Mouse (Mus musculus): ENCODE results near the gene Uhrf1. TPM values are rescaled to one million over a fixed set of nuclear protein-coding genes. Genes with fewer than 3 reads are reported as not detected.
"Not testable (repeated sequence)": the region's sequence is repeated elsewhere in the genome, so short reads cannot be mapped to it uniquely, and the experiment has no call there.

Gene Uhrf1
- polyA plus RNA-seq (2015; fragmentation: Nextera tagmentation; extraction: Ambion mirVana): 110 and 113 TPM in 2 replicates

- Histone ChIP-seq H3K4me1 (peaks cover 52% of the 10 kb centered on the region), H3K4me3 (replicated peaks) (peak within 1 kb of the TSS; percentile 77), H3K9me3 (replicated peaks) (no peaks in the 10 kb centered on the region), H3K27ac (replicated peaks) (peak within 1 kb of the TSS; percentile 89), H3K4me2 (replicated peaks) (peak within 1 kb of the TSS; percentile 100), H3K9ac (peak within 1 kb of the TSS; percentile 64), H3K27me3 (no peaks in the 10 kb centered on the region), H3K36me3 (0 out of 2 replicates have a peak, but pooled peaks cover 5% of the 10 kb centered on the region)
- peak; percentile 79 for ATAC-seq (ENCODE audit: insufficient number of reproducible peaks, low FRiP score, low TSS enrichment, low read depth)
- WGBS: under 1% methylated on average over 43 of the region's 43 CpGs
Observed at GRCm38 (mm10) chr17:56303160-56303846, at the start of gene Uhrf1. Uhrf1 (plus strand) TSS chr17:56303321.

GRCm38 (mm10) chr17:56254695-56255094, 48.4 kb upstream of the Uhrf1 start:
- no peaks in the 10 kb centered on the region for H3K9me3 ChIP-seq (replicated peaks)
- no peaks in the 10 kb centered on the region for H3K27me3 ChIP-seq
- no peak overlapping the region for H3K4me2 ChIP-seq (replicated peaks)
- no peak overlapping the region; the same call in 1 of the 2 replicates for H3K9ac ChIP-seq
- peaks cover 18% of the 10 kb centered on the region for H3K36me3 ChIP-seq
- H3K4me1 ChIP-seq: peaks cover 39% of the 10 kb centered on the region
- no peak for ATAC-seq (ENCODE audit: insufficient number of reproducible peaks, low FRiP score, low TSS enrichment, low read depth)
- H3K27ac ChIP-seq (replicated peaks): no peak overlapping the region
- H3K4me3 ChIP-seq (replicated peaks): no peak overlapping the region
- WGBS: 79% methylated on average over 4 of the region's 4 CpGs

- no peak overlapping the region for H3K9ac ChIP-seq
- peak overlapping the region; percentile 69 for H3K4me3 ChIP-seq (replicated peaks)
- peak overlapping the region; percentile 65 for H3K4me2 ChIP-seq (replicated peaks)
- peaks cover 47% of the 10 kb centered on the region for H3K4me1 ChIP-seq
- peaks cover 25% of the 10 kb centered on the region for H3K36me3 ChIP-seq
- 17% methylated on average over 9 of the region's 9 CpGs for WGBS
- no peaks in the 10 kb centered on the region for H3K9me3 ChIP-seq (replicated peaks)
- no peaks in the 10 kb centered on the region for H3K27me3 ChIP-seq
- no peak for ATAC-seq (ENCODE audit: insufficient number of reproducible peaks, low FRiP score, low TSS enrichment, low read depth)
- H3K27ac ChIP-seq (replicated peaks): peak overlapping the region; percentile 77
Observed at GRCm38 (mm10) chr17:56255429-56255828, 47.7 kb upstream of the Uhrf1 start.

- Histone ChIP-seq H3K9ac (peak overlapping the region; percentile 24), H3K4me2 (replicated peaks) (peak overlapping the region; percentile 65), H3K27me3 (no peaks in the 10 kb centered on the region), H3K4me1 (peaks cover 51% of the 10 kb centered on the region), H3K36me3 (peaks cover 29% of the 10 kb centered on the region), H3K4me3 (replicated peaks) (peak overlapping the region; percentile 69), H3K9me3 (replicated peaks) (no peaks in the 10 kb centered on the region), H3K27ac (replicated peaks) (peak overlapping the region; percentile 95)
- under 1% methylated on average over 32 of the region's 32 CpGs for WGBS
- ATAC-seq (ENCODE audit: insufficient number of reproducible peaks, low FRiP score, low TSS enrichment, low read depth): peak; percentile 92
Observed at GRCm38 (mm10) chr17:56255863-56256238, 47.3 kb upstream of the Uhrf1 start.

- H3K36me3 ChIP-seq: peaks cover 34% of the 10 kb centered on the region
- peak within 1 kb of the TSS; percentile 69 for H3K4me3 ChIP-seq (replicated peaks)
- peak within 1 kb of the TSS; percentile 95 for H3K27ac ChIP-seq (replicated peaks)
- under 1% methylated on average over 28 of the region's 28 CpGs for WGBS
- H3K27me3 ChIP-seq: no peaks in the 10 kb centered on the region
- peaks cover 53% of the 10 kb centered on the region for H3K4me1 ChIP-seq
- H3K4me2 ChIP-seq (replicated peaks): peak within 1 kb of the TSS; percentile 97
- H3K9me3 ChIP-seq (replicated peaks): no peaks in the 10 kb centered on the region
- H3K9ac ChIP-seq: peak within 1 kb of the TSS; percentile 50
- ATAC-seq (ENCODE audit: insufficient number of reproducible peaks, low FRiP score, low TSS enrichment, low read depth): peak; percentile 90
Observed at GRCm38 (mm10) chr17:56256239-56256881, 46.8 kb upstream of the Uhrf1 start, which contains the start of gene Fem1a. Fem1a (plus strand) TSS chr17:56256810.

- 8% methylated on average over 58 of the region's 58 CpGs for WGBS
- Histone ChIP-seq H3K9ac (peak overlapping the region; percentile 50), H3K36me3 (peaks cover 42% of the 10 kb centered on the region), H3K4me3 (replicated peaks) (peak overlapping the region; percentile 69), H3K27ac (replicated peaks) (0 out of 2 replicates have a peak overlapping the region, but pooled peaks have one; percentile 58), H3K27me3 (no peaks in the 10 kb centered on the region), H3K4me1 (peaks cover 61% of the 10 kb centered on the region), H3K4me2 (replicated peaks) (peak overlapping the region; percentile 97), H3K9me3 (replicated peaks) (no peaks in the 10 kb centered on the region)
- ATAC-seq (ENCODE audit: insufficient number of reproducible peaks, low FRiP score, low TSS enrichment, low read depth): no peak
Observed at GRCm38 (mm10) chr17:56257181-56257894, 45.8 kb upstream of the Uhrf1 start.

- H3K36me3 ChIP-seq: peaks cover 49% of the 10 kb centered on the region
- H3K4me2 ChIP-seq (replicated peaks): peak overlapping the region; percentile 97
- not testable (repeated sequence) for ATAC-seq (ENCODE audit: insufficient number of reproducible peaks, low FRiP score, low TSS enrichment, low read depth); H3K9ac ChIP-seq; H3K27me3 ChIP-seq; H3K27ac ChIP-seq (replicated peaks); H3K9me3 ChIP-seq (replicated peaks)
- H3K4me3 ChIP-seq (replicated peaks): peak overlapping the region; percentile 69; the same call in 1 of the 2 replicates
- peaks cover 66% of the 10 kb centered on the region for H3K4me1 ChIP-seq
- WGBS: 92% methylated on average over 19 of the region's 19 CpGs
Observed at GRCm38 (mm10) chr17:56258269-56258668, 44.9 kb upstream of the Uhrf1 start.

- ATAC-seq (ENCODE audit: insufficient number of reproducible peaks, low FRiP score, low TSS enrichment, low read depth); H3K9ac ChIP-seq; H3K27ac ChIP-seq (replicated peaks); H3K27me3 ChIP-seq; H3K9me3 ChIP-seq (replicated peaks): not testable (repeated sequence)
- Histone ChIP-seq H3K4me1 (peaks cover 66% of the 10 kb centered on the region), H3K4me2 (replicated peaks) (peak overlapping the region; percentile 97), H3K4me3 (replicated peaks) (0 out of 2 replicates have a peak overlapping the region, but pooled peaks have one; percentile 3), H3K36me3 (peaks cover 50% of the 10 kb centered on the region)
- 83% methylated on average over 2 of the region's 2 CpGs for WGBS
Observed at GRCm38 (mm10) chr17:56258812-56259211, 44.3 kb upstream of the Uhrf1 start.

GRCm38 (mm10) chr17:56259301-56260037, 43.7 kb upstream of the Uhrf1 start:
- 0 out of 2 replicates have a peak overlapping the region, but pooled peaks have one; percentile 11 for H3K27ac ChIP-seq (replicated peaks)
- no peak for ATAC-seq (ENCODE audit: insufficient number of reproducible peaks, low FRiP score, low TSS enrichment, low read depth)
- peak overlapping the region; percentile 3; the same call in 1 of the 2 replicates for H3K4me3 ChIP-seq (replicated peaks)
- 84% methylated on average over 10 of the region's 10 CpGs for WGBS
- no peaks in the 10 kb centered on the region for H3K27me3 ChIP-seq
- H3K36me3 ChIP-seq: peaks cover 50% of the 10 kb centered on the region
- H3K4me1 ChIP-seq: peaks cover 66% of the 10 kb centered on the region
- H3K9ac ChIP-seq: no peak overlapping the region
- peak overlapping the region; percentile 97 for H3K4me2 ChIP-seq (replicated peaks)
- no peaks in the 10 kb centered on the region for H3K9me3 ChIP-seq (replicated peaks)

GRCm38 (mm10) chr17:56261166-56261565, 42.0 kb upstream of the Uhrf1 start:
- H3K9ac ChIP-seq: no peak overlapping the region
- peaks cover 53% of the 10 kb centered on the region for H3K36me3 ChIP-seq
- H3K4me1 ChIP-seq: peaks cover 57% of the 10 kb centered on the region
- peak overlapping the region; percentile 40; the same call in 1 of the 2 replicates for H3K27ac ChIP-seq (replicated peaks)
- 45% methylated on average over 3 of the region's 3 CpGs for WGBS
- ATAC-seq (ENCODE audit: insufficient number of reproducible peaks, low FRiP score, low TSS enrichment, low read depth): no peak
- H3K4me3 ChIP-seq (replicated peaks): no peak overlapping the region
- no peak overlapping the region for H3K4me2 ChIP-seq (replicated peaks)
- H3K27me3 ChIP-seq: no peaks in the 10 kb centered on the region
- no peaks in the 10 kb centered on the region for H3K9me3 ChIP-seq (replicated peaks)

All from embryonic facial prominence, embryonic 15.5 days (tissue).